26 mouse cellular contexts compared by ENCODE assay signal in the genomic region with DNA sequence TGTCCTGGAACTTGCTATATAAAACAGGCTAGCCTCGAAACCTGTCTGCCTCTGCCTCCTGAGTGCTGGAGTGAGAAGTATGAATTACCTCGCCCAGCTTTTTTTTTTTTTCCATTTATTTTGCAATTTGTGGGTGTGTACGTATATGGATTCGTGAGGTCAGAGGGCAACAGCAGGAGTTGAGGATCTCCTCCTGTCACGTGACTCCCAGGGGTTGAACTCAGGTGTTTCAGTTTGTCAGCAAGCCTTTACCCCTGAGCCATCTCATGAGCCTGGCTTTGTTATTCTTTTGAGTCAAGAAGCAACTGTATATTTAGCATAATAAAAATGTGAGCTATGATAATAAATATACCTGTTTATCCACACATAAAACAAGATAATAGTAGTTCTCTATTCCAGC. TPM values are rescaled to one million over a fixed set of nuclear protein-coding genes. Genes with fewer than 3 reads are reported as not detected.
"Had no signal": no experiment of that assay in that cellular context is flagged by ENCODE, and none has a peak within 500 bp of the region (broad histone marks: within the 10 kb centered on the region; RNA-seq: fewer than 3 reads in every experiment).

No protein-coding gene starts in this region.

- H3K27me3 ChIP-seq: heart, embryonic 13.5 days; heart, embryonic 15.5 days; hindbrain, embryonic 12.5 days; kidney, embryonic 15.5 days; limb, embryonic 13.5 days; limb, embryonic 15.5 days; liver, embryonic 13.5 days; liver, embryonic 15.5 days had no signal

- DNase-seq: gastrocnemius, postnatal 25 days; heart, postnatal 4 days; kidney, adult 11 months; kidney, adult 2 months; kidney, adult 9 months; kidney, postnatal 14 days; kidney, postnatal 36 days; layer of hippocampus, adult 9-11 months; layer of hippocampus, postnatal 36 days; left cerebral cortex, postnatal 4 days; liver, embryonic 13.5 days; lung, adult 18-20 months had no signal

- ATAC-seq: hindbrain, embryonic 16.5 days; intestine, embryonic 16.5 days had no signal

- H3K36me3 ChIP-seq: heart, embryonic 15.5 days; kidney, embryonic 15.5 days; limb, embryonic 15.5 days had no signal

- H3K4me1 ChIP-seq: heart, embryonic 13.5 days; heart, embryonic 15.5 days; kidney, embryonic 15.5 days; limb, embryonic 13.5 days; limb, embryonic 15.5 days had no signal

- H3K4me2 ChIP-seq: heart, embryonic 11.5 days; heart, embryonic 13.5 days; heart, embryonic 15.5 days; hindbrain, embryonic 12.5 days; hindbrain, embryonic 14.5 days; kidney, embryonic 15.5 days; limb, embryonic 13.5 days; limb, embryonic 15.5 days; liver, embryonic 13.5 days; liver, embryonic 15.5 days had no signal

- H3K9ac ChIP-seq: heart, embryonic 13.5 days; heart, embryonic 15.5 days; hindbrain, embryonic 12.5 days; hindbrain, embryonic 14.5 days; kidney, embryonic 15.5 days; limb, embryonic 13.5 days; limb, embryonic 15.5 days; liver, embryonic 13.5 days; liver, embryonic 15.5 days had no signal

- H3K4me3 ChIP-seq: heart, embryonic 13.5 days; heart, embryonic 15.5 days; hindbrain, embryonic 10.5 days; hindbrain, embryonic 12.5 days; kidney, embryonic 15.5 days; limb, embryonic 13.5 days; limb, embryonic 15.5 days; liver, embryonic 13.5 days; liver, embryonic 15.5 days had no signal

- H3K9me3 ChIP-seq: heart, embryonic 13.5 days; heart, embryonic 15.5 days; hindbrain, embryonic 10.5 days; hindbrain, embryonic 12.5 days; kidney, embryonic 15.5 days; limb, embryonic 13.5 days; limb, embryonic 15.5 days; liver, embryonic 13.5 days; liver, embryonic 15.5 days had no signal

- H3K27ac ChIP-seq: heart, embryonic 13.5 days; heart, embryonic 15.5 days; hindbrain, embryonic 10.5 days; hindbrain, embryonic 12.5 days; hindbrain, embryonic 14.5 days; kidney, embryonic 15.5 days; kidney, postnatal 0 days; limb, embryonic 13.5 days; limb, embryonic 15.5 days; liver, embryonic 13.5 days; liver, embryonic 15.5 days had no signal

RNA-seq across cellular contexts. Expression of a gene that starts 33.1 kb away (rescaled TPM):
- total RNA-seq: granulocyte monocyte progenitor cell, adult 5-6 weeks had no signal

RNA-seq across cellular contexts. Expression of a gene that starts 38.6 kb away (rescaled TPM):
- total RNA-seq: granulocyte monocyte progenitor cell, adult 5-6 weeks had no signal
- polyA plus RNA-seq: liver, embryonic 15.5 days had no signal

RNA-seq across cellular contexts. Expression of a gene that starts 38.8 kb away (rescaled TPM):
- polyA plus RNA-seq: liver, embryonic 13.5 days; liver, embryonic 15.5 days had no signal
